Mouse (Mus musculus): Measurements from ENCODE around the gene Gipc3.

The Gipc3 gene

DNA sequence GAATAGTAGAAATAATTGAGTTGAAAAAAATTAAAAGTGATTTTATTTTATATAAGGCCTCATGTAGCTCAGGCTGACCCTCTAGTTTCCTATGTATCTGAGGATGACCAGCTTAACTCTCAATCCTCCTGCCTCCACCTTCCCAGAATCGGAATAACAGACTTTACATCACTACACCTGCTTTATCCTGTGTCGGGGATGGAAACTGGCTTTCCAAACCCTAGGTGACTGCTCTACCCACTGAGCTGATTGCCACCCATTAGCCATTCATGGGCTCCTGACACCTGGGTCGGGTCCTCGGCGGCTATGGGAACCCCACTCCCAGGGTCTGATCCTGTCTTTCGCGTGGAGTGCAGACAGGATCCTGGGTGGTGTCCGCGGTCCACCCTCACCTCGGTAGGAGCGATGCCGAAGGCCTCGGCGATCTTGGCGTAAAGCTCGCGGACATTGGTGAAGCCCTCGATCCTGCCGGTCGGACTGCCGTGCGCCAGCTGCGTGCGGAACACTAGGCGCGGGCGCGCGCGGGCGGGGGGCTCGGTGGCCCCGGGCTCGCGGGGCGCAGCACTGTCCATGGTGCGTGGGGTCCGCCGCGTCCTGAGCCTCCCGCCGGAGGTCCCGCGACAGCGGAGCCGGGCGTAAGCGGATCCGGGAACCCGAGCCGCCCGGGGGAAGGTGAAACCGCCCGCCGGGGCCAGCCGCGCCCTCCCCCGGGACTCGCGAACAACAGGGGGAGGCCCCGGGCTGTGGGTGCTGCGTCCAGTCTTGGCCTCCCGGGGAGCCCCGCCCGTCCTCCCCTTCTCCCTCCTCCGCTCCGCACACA is at the start of gene Gipc3:
Gipc3 (minus strand) TSS at position 581 of the 820 bp plus-strand sequence.
- no peak for DNase-seq (ENCODE audit: low read depth, low spot score)

DNA sequence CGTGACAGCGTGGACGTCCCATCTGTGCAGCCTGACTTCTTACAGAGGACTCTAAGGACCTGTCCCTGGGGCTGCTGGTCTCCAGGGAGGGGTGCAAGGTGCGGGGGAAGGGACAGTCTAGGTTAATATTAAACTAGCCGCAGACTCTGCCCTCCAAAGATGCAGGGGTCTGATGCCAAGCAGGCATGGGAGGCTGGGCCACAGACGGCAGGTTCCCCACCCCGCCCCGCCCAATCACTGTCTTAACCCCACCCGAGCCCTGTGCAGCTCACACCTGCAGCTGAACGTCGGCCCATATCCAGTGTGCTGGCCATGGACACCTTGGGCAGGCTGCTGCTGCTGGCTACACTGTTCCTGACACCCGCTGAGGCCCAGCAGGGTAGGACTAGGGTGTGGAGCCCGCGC is 49.7 kb upstream of the Gipc3 start, which contains the start of gene Smim24:
Smim24 (plus strand) TSS at position 271 of the 405 bp plus-strand sequence.
- no peak for DNase-seq (ENCODE audit: low read depth, low spot score)

DNA sequence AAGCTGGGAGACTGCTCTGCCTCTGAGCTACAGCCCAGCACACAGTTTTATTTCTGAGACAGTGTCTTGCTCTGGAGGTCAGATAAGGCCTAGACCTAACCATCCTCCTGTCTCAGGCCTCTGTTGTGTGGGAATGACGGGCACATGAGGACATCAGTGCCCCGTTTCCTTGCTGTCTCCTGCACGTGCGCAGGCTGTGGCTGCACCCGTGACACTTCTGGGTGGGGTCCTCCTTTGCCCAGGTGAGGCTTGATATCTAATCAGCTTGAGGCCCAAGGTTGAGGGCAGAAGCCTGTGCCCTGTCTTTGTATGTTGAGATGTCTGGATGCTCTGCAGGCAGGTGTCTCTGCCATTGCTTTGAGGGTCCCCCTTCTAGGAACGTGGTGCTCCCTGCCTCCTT is 49.2 kb upstream of the Gipc3 start:
- no peak for DNase-seq (ENCODE audit: low read depth, low spot score)

DNA sequence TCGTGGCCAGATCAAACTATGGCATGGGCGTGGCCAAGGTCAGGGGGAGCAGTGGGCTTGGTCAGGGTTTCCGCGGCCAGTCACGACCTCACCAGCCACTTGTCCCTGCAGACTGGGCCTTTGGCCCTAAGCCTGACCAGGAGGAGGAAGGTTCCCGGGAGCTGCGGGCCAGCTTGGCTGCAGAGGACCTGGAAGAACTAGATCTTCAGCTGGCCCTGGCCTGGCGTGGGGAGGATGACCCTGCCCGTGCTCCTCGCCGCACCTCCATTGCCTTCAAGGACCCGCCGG is 47.6 kb upstream of the Gipc3 start:
- DNase-seq (ENCODE audit: low read depth, low spot score) = no peak

DNA sequence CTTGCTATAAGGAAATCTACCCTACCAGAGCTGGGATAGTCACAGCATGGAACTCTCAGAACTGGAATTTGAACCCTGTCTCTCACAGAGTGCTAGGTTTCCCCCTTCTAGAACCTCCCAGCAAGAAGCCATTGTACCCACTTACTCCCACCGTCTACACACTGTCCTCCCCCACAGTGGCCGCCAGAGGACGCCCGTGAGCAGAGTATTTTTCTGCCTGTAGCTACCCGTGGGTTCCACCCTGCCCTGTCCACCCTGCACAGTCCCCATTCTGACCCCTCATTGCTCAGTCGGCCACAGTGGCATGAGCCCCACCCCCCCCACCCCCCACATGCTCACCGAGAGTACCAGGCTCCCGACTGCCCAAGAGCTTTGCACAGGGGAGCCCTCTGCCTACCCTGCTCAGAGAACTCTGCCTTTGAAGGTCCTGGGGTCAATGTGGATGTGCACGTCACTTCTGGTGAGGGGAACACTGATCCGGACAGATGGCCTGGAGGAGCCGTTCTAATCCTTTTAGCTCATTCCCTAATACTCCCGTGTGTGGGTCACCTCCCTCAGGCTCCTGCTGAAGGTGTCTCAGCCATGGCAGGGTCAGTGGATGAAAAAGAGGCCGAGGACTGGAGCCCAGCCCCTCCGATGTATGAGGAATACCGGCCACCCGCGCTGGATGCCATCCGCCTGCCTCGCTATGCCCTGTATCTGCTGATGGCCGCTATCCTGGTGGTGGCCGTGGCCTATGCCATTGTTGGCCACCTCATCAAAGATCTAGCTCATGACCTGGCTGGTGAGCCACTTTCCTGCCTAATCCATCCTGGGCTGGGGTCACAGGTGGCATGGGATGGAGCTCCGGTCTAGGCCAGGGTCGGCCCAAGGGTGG is 47.0 kb upstream of the Gipc3 start:
- peak; percentile 61 for DNase-seq (ENCODE audit: low read depth, low spot score)

DNA sequence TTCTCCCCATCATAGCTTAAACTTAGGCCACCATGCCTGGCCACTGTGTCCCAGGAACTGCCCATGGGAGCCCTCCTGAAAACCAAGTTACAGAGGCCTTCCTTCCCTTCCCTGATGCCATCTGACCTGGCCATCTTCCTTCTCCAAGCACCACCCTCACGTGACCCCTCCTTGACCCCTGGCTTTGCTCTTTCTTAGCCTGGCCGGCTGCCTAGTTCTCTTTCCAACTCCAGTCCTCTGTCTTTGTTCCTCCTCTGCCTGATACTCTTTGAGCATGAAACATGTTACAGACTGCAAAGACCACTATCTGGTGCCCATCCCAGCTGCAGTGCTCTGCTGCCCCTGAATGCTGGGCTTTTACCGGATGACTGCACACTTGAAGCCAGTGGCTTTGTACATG is 46.3 kb upstream of the Gipc3 start:
- DNase-seq (ENCODE audit: low read depth, low spot score) = no peak

DNA sequence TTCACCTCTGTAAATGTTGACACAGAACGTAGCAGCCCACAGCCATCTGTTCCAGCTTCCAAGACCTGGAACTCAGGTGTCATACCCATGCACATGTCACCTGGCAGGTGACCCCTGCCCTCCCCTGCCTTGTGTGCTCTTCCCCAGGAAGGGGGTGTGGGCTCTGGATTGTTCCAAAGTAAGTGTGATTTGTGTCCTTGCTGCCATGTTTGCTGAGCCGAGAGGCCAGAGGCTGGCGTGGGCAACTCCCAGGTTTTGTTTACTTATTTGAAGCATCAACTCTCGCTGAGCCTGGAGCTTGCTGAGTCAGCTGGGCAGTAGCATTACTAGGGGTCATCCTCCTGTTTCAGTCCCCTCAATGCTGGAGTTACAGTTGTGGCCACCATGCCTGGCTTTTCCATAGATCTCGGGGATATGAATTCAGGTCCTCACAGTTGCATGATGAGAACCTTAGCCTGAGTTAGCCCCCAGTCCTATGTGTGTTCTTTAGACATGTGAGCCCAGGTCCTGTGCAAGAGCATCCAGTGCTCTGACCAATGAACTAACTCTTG is 45.5 kb upstream of the Gipc3 start, which contains the start of gene Gm48552:
Gm48552 (plus strand) TSS at position 501 of the 551 bp plus-strand sequence.
- DNase-seq (ENCODE audit: low read depth, low spot score) = no peak

DNA sequence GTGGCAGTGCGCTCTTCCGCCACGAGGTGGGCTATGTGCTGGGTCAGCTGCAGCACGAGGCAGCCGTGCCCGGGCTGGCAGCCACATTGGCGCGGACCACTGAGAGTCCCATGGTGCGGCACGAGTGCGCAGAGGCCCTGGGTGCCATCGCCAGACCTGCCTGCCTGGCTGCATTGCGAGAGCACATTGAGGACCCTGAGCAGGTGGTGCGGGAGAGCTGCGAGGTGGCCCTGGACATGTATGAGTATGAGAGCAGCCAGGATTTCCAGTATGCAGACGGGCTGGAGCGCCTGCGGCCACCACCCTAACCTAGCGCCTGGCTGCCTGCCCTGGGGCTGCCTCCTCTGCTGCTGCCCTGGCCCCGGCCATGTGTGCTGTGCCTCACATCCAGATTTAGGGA is 44.6 kb upstream of the Gipc3 start:
- DNase-seq (ENCODE audit: low read depth, low spot score) = no peak

DNA sequence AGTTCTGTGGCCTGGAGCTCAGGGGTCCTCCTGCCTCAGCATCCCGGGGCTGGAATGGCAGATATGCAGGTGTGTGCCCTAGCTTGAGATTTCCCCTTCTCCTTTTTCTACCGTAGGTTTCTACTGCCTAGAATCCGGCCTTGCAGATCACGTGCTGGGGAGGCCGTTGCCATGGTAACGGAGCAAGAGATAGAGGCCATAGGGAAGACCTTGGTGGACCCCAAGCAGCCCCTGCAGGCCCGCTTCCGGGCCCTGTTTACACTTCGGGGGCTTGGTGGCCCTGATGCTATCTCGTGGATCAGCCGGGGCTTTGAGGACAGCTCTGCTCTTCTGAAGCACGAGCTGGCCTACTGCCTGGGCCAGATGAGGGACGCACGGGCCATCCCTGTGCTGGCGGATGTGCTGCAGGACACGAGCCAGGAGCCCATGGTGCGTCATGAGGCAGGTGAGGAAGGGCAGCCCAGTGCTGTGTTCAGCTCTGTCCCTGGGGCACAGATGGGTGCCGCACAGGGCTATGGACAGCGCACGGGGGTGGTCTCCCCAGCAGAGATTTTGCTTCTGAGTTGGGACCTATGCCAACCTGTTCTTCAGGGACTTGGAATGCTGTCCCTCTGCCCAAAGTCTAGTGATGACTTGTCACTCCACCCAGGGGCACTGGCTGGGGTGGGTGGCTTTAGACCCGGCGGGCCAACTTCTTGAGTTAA is 42.7 kb upstream of the Gipc3 start:
- peak; percentile 36 for DNase-seq (ENCODE audit: low read depth, low spot score)

DNA sequence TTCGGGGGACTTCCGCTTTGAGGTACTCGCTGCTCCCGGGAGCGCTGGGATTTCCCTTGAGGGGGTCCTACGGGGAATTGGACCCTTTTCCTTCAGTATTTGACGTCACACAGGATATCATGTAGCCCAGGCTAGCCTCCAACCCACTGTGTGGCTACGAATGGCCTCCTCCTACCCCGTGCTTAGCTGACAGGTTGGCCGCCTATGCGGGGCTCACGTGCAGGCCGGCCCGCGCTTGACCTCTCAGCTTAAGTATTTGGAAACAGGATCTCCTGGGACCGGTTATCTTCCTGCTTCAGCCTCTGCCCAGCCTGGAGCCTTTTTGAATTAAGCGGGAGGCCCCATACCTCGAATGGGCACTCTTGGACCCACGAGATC is 41.5 kb upstream of the Gipc3 start:
- no peak for DNase-seq (ENCODE audit: low read depth, low spot score)

DNA sequence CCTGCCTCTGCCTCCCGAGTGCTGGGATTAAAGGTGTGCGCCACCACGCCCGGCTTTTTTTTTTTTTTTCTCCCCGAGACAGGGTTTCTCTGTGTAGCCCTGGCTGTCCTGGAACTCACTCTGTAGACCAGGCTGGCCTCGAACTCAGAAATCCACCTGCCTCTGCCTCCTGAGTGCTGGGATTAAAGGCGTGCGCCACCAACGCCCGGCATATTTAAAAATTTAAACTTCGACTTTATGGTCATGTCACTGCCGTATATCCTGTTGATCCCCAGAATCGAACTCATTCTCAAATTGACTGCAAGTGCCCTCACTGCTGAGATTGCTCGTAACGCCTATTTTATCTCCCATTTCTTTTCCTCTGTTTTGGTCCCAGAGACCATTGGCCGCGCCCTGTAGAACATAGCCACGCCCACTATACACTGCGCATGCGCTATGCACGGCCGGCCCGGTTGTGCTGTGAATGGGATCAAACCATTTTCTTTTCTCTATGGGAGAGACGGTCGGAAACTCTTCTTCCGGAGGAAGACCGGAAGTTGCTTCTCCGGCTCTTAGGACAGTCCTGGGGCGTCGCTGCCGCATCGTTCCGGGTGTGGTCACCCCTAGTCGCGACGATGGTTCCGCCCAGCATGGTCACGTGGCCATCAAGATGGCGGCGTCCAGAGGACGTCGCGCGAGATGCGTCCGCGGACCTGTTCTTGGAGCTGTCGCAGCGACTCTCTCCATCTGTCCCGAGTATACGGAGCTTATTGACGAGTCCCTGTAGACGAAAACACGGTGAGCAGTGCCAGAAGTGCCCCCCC is 40.9 kb upstream of the Gipc3 start, which contains the start of the genes Dohh and Gm48551:
Dohh (plus strand) TSS at position 627 of the 803 bp plus-strand sequence.
Gm48551 (plus strand) TSS at position 665 of the 803 bp plus-strand sequence.
- peak; percentile 98 for DNase-seq (ENCODE audit: low read depth, low spot score)

DNA sequence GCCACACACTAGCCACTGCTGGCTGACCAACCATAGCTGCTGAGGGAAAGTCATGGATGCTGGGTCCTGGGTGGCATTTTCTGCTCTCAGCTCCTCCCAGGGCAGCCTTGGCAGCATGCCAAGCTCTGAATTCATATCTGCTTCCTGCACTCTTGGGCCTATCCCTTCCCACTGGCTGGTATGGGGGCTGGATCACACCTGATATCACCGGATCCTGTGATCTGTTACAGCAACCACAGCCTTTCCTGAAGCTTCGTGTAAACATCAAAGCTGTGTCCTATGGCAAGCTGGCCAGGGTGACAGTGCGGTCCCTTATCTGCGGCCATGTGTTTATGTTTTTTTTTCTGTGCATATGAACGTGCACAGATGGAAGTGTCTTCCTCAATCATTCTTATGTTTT is 39.0 kb upstream of the Gipc3 start:
- no peak for DNase-seq (ENCODE audit: low read depth, low spot score)

DNA sequence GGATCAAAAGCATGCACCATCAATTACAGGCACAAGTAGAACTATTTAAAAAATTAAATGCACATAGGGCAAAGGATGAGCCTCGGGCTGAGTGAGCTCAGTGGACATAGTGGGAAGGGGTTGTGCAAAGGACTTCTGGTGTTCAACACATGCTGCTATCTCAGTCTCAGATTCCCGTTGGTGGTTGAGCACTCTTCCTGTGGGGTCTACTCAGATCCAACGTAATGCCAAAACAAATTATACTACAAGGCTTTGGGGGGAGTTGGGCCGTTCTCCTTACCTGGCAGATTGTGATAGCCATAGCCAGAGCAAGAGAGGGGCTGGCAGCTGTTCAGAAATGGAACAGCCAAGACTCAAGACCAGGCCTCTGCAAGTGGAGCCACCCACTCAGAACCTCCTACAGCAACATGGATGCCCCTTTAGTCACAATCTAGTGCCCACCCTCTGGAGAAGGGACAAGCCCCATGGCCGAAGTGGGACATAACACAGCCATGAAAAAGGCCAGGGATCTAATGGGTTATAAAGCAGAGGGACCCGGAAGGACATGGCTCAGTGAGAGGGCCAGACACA is 36.8 kb upstream of the Gipc3 start:
- DNase-seq (ENCODE audit: low read depth, low spot score) = no peak

DNA sequence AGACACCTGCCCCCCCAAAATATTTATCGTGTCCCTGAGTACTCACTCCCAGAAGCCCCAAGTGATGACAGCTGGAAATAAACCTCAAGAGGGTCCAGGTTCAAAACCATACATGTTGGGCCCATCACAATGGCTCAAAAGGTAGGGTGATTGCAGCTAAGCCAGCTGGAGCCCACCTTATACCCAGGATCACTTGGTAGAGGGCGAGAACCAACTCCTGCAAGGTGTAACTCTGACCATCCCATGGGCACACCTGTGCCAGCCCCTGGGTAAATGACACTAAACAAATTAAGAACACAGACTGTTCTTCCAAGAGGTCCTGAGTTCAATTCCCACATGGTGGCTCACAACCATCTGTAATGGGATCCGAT is 36.1 kb upstream of the Gipc3 start:
- no peak for DNase-seq (ENCODE audit: low read depth, low spot score)

DNA sequence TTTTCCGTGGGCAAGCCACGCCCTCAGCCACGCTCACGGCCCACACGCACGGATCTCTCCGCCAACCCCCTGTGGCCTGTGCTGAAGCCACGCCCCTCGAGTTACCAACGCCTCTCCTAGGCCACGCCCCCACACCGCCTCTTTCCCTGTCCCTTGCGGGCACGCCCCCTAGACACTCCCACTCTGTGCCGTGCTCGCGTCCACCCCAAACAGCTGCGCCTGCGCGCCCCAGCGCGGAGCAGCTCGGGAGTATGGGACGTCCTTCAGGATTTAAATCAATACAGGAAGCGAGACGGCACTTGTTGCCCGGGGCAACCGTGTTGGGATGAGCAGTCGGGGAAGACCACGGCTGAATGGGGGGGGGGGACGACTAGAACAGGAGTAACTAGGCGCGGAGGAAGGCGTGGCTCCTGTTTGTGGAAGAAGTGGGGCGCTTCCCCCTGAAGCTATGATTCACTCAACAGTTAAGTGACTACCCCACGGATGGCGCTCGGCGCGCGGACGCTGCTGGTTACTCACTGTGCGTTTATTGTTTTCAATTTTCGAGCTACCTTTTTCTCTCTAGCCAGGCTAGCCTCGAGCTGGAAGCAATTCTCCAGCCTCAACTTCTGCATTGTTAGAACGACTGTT is 35.6 kb upstream of the Gipc3 start:
- peak; percentile 100 for DNase-seq (ENCODE audit: low read depth, low spot score)

DNA sequence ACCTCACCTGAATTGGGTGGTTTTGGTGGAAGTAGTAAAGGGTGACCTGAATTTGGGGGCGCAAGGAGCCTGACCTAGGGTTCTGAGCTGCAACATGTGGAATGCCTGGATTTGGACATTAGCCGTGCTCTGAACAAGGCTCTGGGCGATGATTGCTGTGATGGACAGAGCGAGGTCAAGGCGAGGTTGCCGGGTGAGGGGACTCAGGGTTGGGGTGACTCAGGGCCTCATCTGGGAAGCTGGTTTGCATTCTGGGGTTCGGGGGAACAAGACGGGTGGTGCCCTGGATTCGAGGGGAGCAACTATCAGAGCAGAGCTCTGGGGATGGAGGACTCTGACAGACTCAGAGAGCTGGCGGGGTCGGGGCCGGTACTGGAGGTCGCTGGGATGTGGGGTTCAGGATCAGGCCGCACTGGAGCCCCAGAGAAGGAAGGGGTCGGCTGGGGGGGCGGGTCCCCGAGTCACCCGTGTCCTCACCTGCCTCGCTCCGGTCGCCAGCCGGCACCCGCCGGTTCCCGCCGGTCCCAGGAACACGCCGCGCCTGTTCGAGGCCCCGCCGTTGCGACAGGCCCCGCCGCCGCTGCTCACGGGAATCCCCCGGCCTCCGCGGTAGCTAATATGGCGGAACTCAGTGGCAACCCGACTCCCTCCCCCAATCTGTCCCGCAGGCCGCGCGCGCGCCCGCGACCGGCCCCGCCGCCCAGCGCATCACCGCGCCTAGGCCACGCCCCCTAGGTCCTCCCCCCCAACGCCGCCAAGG is 34.9 kb upstream of the Gipc3 start, which contains the start of gene Fzr1:
Fzr1 (minus strand) TSS at position 724 of the 760 bp plus-strand sequence.
- no peak for DNase-seq (ENCODE audit: low read depth, low spot score)

DNA sequence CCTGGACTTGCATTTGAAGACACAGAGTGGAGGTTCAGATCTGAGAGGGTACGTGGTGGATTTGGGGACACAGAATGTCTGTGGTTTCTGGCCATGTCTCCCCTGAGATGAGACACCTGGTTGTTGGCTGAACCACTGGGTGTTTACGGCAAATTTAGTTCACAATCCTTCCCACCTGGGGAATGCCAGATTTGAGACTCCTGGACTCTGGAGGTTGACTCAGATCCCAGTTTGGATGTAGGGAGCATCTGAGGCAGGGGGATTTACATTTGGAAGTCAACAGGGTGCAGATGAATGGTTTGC is 34.2 kb upstream of the Gipc3 start:
- DNase-seq (ENCODE audit: low read depth, low spot score) = no peak

DNA sequence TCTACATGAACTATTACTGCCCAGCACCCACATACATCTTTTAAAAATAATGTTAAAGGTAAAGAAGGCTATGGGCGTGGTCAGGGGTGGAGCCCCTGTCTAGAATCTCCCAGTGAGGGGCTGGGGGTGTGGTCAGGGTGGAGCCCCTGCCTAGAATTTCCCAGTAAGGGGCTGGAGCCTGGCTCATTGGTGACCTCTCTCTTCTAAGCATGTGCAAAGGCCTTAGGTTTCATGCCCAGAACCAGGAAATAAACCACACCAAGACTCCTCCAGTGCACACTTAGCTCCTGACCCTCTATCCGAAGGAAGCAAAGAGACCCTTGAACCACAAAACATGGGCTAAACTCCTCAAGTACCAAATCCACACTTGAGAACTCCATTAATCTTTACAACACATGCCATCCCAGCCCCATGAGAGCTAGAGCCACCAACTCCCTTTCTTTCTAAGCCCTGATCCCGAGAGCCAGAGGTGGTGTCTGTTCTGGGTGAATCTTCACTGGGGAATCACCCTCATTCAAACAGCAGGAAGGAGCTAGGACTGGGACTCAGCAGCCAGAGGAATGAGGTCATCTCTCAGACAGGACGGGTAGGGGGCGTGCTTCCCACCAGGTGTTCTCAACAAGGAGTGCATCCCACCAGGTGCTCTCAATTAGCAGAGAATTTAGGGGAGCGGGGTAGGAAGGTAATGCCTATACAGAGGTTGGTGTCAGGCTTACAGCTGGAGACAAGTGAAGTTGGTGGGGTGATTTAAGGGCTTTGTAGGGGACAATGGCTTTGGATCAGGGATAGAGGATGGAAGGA is 33.7 kb upstream of the Gipc3 start:
- peak; percentile 60 for DNase-seq (ENCODE audit: low read depth, low spot score)

DNA sequence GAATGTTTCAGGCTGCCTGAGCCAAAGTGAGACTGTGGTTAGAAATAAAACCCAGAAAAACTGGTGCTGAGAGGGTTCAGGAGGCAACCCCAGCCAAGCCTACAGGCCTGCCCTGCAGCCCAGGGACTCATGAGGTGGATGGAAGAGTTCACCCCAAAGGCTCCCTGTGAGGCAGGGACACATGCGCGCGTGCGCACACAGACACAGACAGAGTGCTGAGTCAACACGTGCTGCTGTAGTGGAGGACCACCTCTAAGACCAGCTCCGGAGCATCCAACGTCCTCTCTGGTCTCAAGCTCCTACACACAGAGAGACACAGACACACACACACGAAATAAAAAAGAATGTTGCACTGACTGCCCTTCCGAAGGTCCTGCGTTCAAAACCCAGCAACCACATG is 32.3 kb upstream of the Gipc3 start:
- DNase-seq (ENCODE audit: low read depth, low spot score) = no peak
